Mouse (Mus musculus): ENCODE data around the gene Arpin.

Arpin gene

GRCm38 (mm10) chr7:79892576-79893428 is 42.4 kb downstream of the Arpin start:
- no peak for DNase-seq (ENCODE audit: extremely low read depth, low read depth)

GRCm38 (mm10) chr7:79890436-79891221 is 44.5 kb downstream of the Arpin start:
- no peak for DNase-seq (ENCODE audit: extremely low read depth, low read depth)

GRCm38 (mm10) chr7:79888603-79889002 is 46.6 kb downstream of the Arpin start:
- no peak for DNase-seq (ENCODE audit: extremely low read depth, low read depth)

DNA sequence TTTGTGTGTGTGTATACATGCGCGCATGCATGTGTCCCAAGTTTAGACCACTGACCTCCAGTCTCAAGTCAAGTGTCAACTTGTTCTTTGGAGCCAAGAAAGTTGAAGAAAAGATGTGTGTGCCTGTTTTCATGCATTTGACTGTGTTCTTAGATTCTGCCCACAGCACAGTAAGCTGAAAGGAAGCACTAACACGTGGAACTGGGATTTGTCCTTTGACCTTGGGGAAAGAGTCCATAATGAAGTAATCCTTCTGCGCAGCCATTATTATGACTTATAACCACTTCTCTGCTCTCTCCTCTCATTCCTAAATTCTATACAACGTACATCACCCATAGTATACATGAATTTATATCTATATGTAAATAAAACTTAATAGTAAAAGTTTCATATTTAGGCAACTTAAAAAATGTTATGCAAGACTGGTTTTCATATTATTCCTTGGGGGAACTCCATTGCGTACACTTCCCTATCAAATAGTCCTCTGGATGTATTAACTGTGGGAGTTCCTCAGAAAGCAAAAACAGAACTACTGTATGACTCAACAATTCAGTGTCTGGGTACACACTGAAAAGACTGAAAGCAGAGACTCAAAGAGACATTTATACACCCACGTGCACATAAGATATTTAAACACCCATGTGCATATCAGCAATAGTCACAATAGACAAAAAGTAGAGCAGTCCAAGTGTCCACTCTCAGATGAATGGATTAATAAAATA is 51.4 kb downstream of the Arpin start:
- no peak for DNase-seq (ENCODE audit: extremely low read depth, low read depth)

DNA sequence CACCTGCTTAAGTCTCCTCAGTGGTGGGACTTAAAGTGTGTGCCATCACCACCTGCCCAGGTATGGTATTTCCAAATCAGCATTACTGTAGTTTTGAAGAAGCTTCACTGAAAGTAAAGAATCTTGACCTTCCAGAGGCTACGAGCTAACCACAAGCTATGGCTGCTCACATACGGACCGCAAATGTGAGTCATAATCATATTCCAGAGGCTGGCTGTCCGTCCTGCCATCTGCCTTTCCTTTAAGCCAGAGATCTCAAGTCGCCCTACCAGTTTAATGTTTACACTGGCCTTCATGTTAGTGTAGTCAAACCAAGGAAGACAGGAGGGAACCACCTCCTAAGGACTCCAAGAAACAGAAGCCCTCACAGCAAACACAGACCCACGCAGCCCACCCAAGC is 53.3 kb downstream of the Arpin start:
- DNase-seq (ENCODE audit: extremely low read depth, low read depth) = no peak

GRCm38 (mm10) chr7:79880998-79881397 is 54.2 kb downstream of the Arpin start:
- DNase-seq (ENCODE audit: extremely low read depth, low read depth) = no peak

DNA sequence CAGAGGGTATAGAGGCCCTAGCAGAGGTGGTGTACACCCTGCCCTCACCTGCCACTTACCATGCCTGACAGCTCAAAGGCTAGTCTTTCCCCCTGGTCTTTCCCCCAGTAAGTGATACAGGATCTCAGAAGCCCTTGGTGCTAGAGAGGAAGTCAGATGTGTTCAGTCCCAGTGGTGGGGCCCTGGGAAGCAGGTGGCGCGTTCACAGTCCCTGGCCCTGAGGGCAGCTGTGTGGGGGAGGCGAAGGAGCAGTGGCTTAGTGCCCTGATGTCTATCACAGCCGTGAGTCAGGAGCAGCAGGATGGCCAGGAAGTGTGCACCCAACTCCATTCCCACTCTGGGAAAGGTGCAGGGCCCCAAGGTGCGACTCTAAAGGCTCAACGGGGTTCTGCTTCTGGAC is 55.1 kb downstream of the Arpin start:
- no peak for DNase-seq (ENCODE audit: extremely low read depth, low read depth)

- DNase-seq (ENCODE audit: extremely low read depth, low read depth) = no peak
Measured at GRCm38 (mm10) chr7:79878455-79879025, 56.6 kb downstream of the Arpin start.
